Mouse (Mus musculus): ENCODE results near the gene Sod1. TPM values are rescaled to one million over a fixed set of nuclear protein-coding genes. Genes with fewer than 3 reads are reported as not detected.

The Sod1 gene
- polyA plus RNA-seq, 1 experiment from 2014 or later: 1,127 TPM

- Histone ChIP-seq H3K27me3 (ENCODE audit: low read depth, poor library complexity, severe bottlenecking) (no peaks in the 10 kb centered on the region), H3K4me1 (peaks cover 17% of the 10 kb centered on the region), H3K4me3 (peak overlapping the region; percentile 57), H3K9me3 (replicated peaks) (no peaks in the 10 kb centered on the region), H3K36me3 (no peaks in the 10 kb centered on the region), H3K27ac (replicated peaks) (peak overlapping the region; percentile 78; the same call in 1 of the 2 replicates)
- WGBS: 92% methylated on average over 7 of the region's 7 CpGs
- DNase-seq (ENCODE audit: low spot score): no peak
These were observed 23.8 kb upstream of the Sod1 start for GRCm38 (mm10) chr16:90196688-90197240.

GRCm38 (mm10) chr16:90197337-90197973 is 23.1 kb upstream of the Sod1 start:
- H3K4me1 ChIP-seq: peaks cover 17% of the 10 kb centered on the region
- H3K27ac ChIP-seq (replicated peaks): peak overlapping the region; percentile 78
- no peaks in the 10 kb centered on the region for H3K27me3 ChIP-seq (ENCODE audit: low read depth, poor library complexity, severe bottlenecking)

GRCm38 (mm10) chr16:90198626-90199025 is 21.9 kb upstream of the Sod1 start:
- WGBS: 93% methylated on average over 6 of the region's 6 CpGs
- DNase-seq (ENCODE audit: low spot score): no peak
- H3K4me1 ChIP-seq: peaks cover 17% of the 10 kb centered on the region
- no peaks in the 10 kb centered on the region for H3K9me3 ChIP-seq (replicated peaks)
- H3K4me3 ChIP-seq: no peak overlapping the region
- no peak overlapping the region for H3K27ac ChIP-seq (replicated peaks)
- H3K27me3 ChIP-seq (ENCODE audit: low read depth, poor library complexity, severe bottlenecking): no peaks in the 10 kb centered on the region
- no peaks in the 10 kb centered on the region for H3K36me3 ChIP-seq

More at GRCm38 (mm10) chr16:90197337-90197973, 23.1 kb upstream of the Sod1 start:
- 4% methylated on average over 22 of the region's 22 CpGs for WGBS
- H3K9me3 ChIP-seq (replicated peaks): no peaks in the 10 kb centered on the region
- H3K4me3 ChIP-seq: peak overlapping the region; percentile 57
- DNase-seq (ENCODE audit: low spot score): peak; percentile 82
- H3K36me3 ChIP-seq: no peaks in the 10 kb centered on the region

DNA sequence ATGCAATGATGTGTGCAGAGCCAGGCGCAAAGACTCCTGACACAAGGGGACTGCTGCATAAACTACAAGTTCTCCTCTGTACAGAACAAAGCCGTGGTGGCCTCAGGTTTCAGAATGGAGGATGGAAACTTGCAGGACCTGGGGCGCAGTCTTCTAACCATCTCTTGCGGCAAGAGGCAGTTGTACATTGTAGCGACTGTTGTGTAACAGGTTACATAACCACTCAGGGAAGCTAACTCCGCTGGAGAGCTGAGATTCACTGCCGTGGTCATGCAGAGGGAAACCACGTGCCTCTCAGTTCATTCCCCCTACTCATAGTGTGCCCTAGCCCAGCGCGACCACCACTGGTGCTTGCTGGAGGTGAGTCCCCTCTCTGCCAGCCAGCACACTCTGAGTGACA is 21.4 kb upstream of the Sod1 start:
- Histone ChIP-seq H3K4me1 (peaks cover 17% of the 10 kb centered on the region), H3K9me3 (replicated peaks) (no peaks in the 10 kb centered on the region), H3K4me3 (no peak overlapping the region), H3K36me3 (no peaks in the 10 kb centered on the region), H3K27me3 (ENCODE audit: low read depth, poor library complexity, severe bottlenecking) (no peaks in the 10 kb centered on the region), H3K27ac (replicated peaks) (no peak overlapping the region)
- WGBS: 87% methylated on average over 10 of the region's 10 CpGs
- DNase-seq (ENCODE audit: low spot score): no peak

- no peak for DNase-seq (ENCODE audit: low spot score)
- peaks cover 12% of the 10 kb centered on the region for H3K4me1 ChIP-seq
- no peaks in the 10 kb centered on the region for H3K9me3 ChIP-seq (replicated peaks)
- no peaks in the 10 kb centered on the region for H3K36me3 ChIP-seq
- 79% methylated on average over 19 of the region's 19 CpGs for WGBS
- no peak overlapping the region for H3K4me3 ChIP-seq
- no peaks in the 10 kb centered on the region for H3K27me3 ChIP-seq (ENCODE audit: low read depth, poor library complexity, severe bottlenecking)
- no peak overlapping the region for H3K27ac ChIP-seq (replicated peaks)
These were observed 18.4 kb upstream of the Sod1 start for GRCm38 (mm10) chr16:90202140-90202539.

GRCm38 (mm10) chr16:90203226-90203962 is 17.2 kb upstream of the Sod1 start:
- no peaks in the 10 kb centered on the region for H3K36me3 ChIP-seq
- 84% methylated on average over 6 of the region's 6 CpGs for WGBS
- no peaks in the 10 kb centered on the region for H3K4me1 ChIP-seq
- no peaks in the 10 kb centered on the region for H3K27me3 ChIP-seq (ENCODE audit: low read depth, poor library complexity, severe bottlenecking)
- H3K27ac ChIP-seq (replicated peaks): no peak overlapping the region
- DNase-seq (ENCODE audit: low spot score): no peak
- H3K4me3 ChIP-seq: no peak overlapping the region
- no peaks in the 10 kb centered on the region for H3K9me3 ChIP-seq (replicated peaks)

DNA sequence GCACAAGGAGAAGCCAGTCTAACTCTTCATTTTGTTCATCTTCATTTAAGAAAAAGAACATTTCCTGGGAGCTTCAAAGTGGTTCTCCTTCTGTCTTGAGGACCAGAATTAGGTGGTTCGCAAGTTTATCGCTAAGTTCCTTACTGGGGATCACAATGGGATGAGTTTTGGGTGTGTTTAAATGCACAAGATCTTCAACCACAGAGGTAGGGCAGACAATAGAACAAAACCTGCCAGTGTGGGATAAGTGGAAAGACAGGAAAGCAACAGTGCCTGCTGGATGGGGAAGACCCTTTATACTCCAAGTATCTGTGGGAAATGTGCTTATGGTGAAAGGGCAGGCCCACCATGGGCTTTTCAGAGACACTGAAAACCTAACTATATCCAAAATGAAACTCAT is 15.7 kb upstream of the Sod1 start:
- H3K4me3 ChIP-seq: no peak overlapping the region
- WGBS: 91% methylated on average over 2 of the region's 2 CpGs
- DNase-seq (ENCODE audit: low spot score): no peak
- H3K36me3 ChIP-seq: no peaks in the 10 kb centered on the region
- no peaks in the 10 kb centered on the region for H3K27me3 ChIP-seq (ENCODE audit: low read depth, poor library complexity, severe bottlenecking)
- no peaks in the 10 kb centered on the region for H3K4me1 ChIP-seq
- H3K9me3 ChIP-seq (replicated peaks): no peaks in the 10 kb centered on the region
- H3K27ac ChIP-seq (replicated peaks): no peak overlapping the region

GRCm38 (mm10) chr16:90208996-90209395 is 11.6 kb upstream of the Sod1 start:
- H3K27me3 ChIP-seq (ENCODE audit: low read depth, poor library complexity, severe bottlenecking): no peaks in the 10 kb centered on the region
- no peaks in the 10 kb centered on the region for H3K4me1 ChIP-seq
- H3K27ac ChIP-seq (replicated peaks): no peak overlapping the region
- H3K4me3 ChIP-seq: no peak overlapping the region
- no peak for DNase-seq (ENCODE audit: low spot score)
- no peaks in the 10 kb centered on the region for H3K9me3 ChIP-seq (replicated peaks)
- 77% methylated on average over 3 of the region's 3 CpGs for WGBS
- H3K36me3 ChIP-seq: no peaks in the 10 kb centered on the region

DNA sequence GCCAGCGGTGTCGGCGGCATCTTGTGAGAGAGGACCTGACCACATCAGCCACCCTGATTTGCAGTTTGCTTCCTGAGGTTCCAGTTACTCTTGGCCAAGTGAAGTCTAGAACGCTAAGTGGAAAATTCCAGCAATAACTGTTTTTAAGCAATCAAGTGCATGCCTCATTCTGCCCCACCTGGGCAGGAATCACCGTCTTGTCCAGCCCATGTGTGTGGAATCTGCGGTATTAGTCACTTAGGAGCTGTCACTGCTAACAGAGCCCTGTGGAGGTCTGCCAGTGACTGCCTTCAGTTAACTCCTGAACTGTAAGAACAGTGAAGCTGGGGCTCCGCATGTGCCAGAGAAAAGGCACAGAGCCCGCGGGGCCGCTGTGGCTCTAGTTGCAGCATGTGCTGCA is 9.8 kb upstream of the Sod1 start:
- H3K27me3 ChIP-seq (ENCODE audit: low read depth, poor library complexity, severe bottlenecking): no peaks in the 10 kb centered on the region
- no peaks in the 10 kb centered on the region for H3K36me3 ChIP-seq
- no peak for DNase-seq (ENCODE audit: low spot score)
- no peaks in the 10 kb centered on the region for H3K4me1 ChIP-seq
- WGBS: 89% methylated on average over 10 of the region's 10 CpGs
- no peak overlapping the region for H3K27ac ChIP-seq (replicated peaks)
- H3K9me3 ChIP-seq (replicated peaks): no peaks in the 10 kb centered on the region
- H3K4me3 ChIP-seq: no peak overlapping the region

DNA sequence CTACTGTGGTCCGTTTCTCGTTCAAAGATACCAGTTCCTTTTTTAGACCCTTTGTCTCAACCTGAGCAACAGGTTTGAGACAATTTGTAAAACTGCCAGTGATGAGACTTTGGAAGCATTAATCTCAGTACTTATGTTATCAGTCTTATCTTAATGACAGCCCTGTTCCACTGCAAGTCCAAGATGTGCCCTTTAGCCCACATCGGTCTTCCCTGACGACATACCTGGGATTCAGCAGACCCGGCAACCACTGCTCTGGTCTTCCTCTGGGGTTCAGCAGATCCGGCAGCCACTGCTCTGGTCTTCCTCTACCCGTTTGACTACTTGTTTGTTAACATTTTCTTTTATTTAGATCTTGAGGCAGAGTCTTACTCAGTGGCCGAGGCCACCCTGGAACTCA is 8.8 kb upstream of the Sod1 start:
- H3K36me3 ChIP-seq: no peaks in the 10 kb centered on the region
- H3K27ac ChIP-seq (replicated peaks): no peak overlapping the region
- 85% methylated on average over 8 of the region's 8 CpGs for WGBS
- no peak for DNase-seq (ENCODE audit: low spot score)
- H3K4me1 ChIP-seq: no peaks in the 10 kb centered on the region
- no peaks in the 10 kb centered on the region for H3K27me3 ChIP-seq (ENCODE audit: low read depth, poor library complexity, severe bottlenecking)
- no peak overlapping the region for H3K4me3 ChIP-seq
- no peaks in the 10 kb centered on the region for H3K9me3 ChIP-seq (replicated peaks)

DNA sequence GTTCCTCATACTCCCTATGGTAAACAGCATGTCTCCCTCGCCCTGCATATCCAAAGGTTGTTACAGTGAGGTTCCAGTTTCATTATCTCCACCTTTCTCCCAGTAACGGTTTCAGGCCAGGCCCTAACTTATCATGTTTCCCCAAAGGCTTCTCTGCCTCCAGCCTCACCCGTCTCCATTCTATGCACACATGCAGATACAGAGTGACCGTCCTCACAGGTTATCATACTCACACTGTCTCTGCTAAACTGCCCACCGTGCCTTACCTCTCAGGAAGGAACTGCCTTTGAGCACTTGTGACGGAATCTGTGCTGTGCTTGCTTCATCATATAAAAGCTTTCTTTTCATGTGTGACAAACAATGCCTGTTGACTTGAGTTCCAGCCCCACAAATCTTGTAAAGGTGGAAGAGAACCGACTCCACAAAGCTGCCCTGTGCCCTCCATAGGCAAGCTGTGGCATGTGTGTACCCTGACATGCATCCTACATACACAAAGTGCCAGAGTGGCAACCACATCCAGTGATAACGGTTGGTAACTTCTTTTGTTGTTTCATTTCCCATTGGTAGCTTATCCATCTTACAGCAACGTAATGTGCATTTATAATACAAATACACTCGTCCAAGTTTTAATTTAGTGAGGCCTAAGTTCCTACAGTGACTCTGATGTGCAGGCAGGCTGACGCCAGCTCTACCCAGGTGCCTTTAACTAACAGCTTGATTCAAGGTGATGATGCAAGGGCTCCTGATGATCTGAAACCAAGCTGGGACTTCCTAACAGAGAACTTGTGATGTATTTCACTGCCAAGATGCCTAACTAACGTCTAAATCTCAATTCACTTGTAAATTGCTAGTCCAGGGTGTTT is 6.8 kb upstream of the Sod1 start:
- 78% methylated on average over 12 of the region's 12 CpGs for WGBS
- no peak for DNase-seq (ENCODE audit: low spot score)
- no peak overlapping the region for H3K27ac ChIP-seq (replicated peaks)
- peaks cover 7% of the 10 kb centered on the region; the same call in 1 of the 2 replicates for H3K4me1 ChIP-seq
- no peaks in the 10 kb centered on the region for H3K36me3 ChIP-seq
- no peaks in the 10 kb centered on the region for H3K9me3 ChIP-seq (replicated peaks)
- H3K27me3 ChIP-seq (ENCODE audit: low read depth, poor library complexity, severe bottlenecking): no peaks in the 10 kb centered on the region
- H3K4me3 ChIP-seq: no peak overlapping the region

DNA sequence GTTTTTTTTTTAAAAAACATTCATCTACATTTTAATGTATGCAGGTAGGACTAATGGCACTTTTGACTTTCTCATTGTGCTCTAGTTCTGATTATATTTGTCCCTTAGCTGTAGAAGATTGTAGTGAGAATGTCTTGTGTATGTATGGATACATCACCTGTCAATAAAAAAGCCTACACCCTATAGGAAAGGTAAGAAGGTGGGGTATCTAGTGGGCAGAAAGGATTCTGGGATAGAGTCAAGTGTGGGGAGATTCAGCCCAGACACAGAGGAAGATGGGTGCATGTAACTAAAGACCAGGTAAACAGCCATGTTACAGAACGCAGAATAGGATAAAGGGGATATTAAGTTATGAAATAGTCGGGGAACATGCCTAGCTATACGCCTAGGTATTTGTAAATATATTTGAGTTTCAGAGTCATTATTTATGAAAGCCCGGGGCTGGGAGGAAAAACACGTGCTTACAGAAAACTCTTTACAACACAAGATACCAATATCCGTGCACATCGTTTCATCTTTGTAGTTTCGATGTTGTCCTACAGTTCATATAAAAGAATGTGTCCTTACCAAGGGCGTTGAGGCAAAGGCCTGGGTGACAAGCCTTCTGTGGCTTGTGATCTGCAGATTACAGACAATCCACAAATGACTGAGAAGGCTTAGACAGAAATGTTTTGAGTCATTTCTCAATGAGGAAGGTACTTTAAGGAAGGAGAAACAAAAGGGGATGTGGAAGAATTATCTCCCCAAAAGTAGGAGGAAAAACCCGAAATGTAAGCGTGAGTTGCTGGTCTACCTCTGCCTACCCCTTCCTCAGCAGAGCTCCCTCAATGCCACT is 5.6 kb upstream of the Sod1 start:
- no peaks in the 10 kb centered on the region for H3K9me3 ChIP-seq (replicated peaks)

More for the DNA sequence above, 5.6 kb upstream of the Sod1 start:
- no peak overlapping the region for H3K27ac ChIP-seq (replicated peaks)
- H3K4me1 ChIP-seq: peaks cover 10% of the 10 kb centered on the region
- no peak overlapping the region for H3K4me3 ChIP-seq
- H3K27me3 ChIP-seq (ENCODE audit: low read depth, poor library complexity, severe bottlenecking): peaks cover 6% of the 10 kb centered on the region; the same call in 1 of the 2 replicates
- no peak for DNase-seq (ENCODE audit: low spot score)
- 93% methylated on average over 11 of the region's 11 CpGs for WGBS
- no peaks in the 10 kb centered on the region for H3K36me3 ChIP-seq

Measured in midbrain, embryonic 10.5 days (tissue).